Mouse (Mus musculus) spleen, postnatal 10 days (tissue): ENCODE measurements around the gene Ifi206.
"Not testable (repeated sequence)": the region's sequence is repeated elsewhere in the genome, so short reads cannot be mapped to it uniquely, and the experiment has no call there.

Source experiments
- DNase-seq, 2 experiments: peaks; one replicate each; pipeline ENCODE4 v3.0.0; 2021 to 2022; ENCODE audit warnings: low spot score in 2 of 2

The Ifi206 gene

GRCm38 (mm10) chr1:173490812-173491480, at the start of gene Ifi206:
TSS of gene Ifi206 (minus strand) at chr1:173491041.
- DNase-seq, result peak in 1 of 2 experiments; percentile 24

DNA sequence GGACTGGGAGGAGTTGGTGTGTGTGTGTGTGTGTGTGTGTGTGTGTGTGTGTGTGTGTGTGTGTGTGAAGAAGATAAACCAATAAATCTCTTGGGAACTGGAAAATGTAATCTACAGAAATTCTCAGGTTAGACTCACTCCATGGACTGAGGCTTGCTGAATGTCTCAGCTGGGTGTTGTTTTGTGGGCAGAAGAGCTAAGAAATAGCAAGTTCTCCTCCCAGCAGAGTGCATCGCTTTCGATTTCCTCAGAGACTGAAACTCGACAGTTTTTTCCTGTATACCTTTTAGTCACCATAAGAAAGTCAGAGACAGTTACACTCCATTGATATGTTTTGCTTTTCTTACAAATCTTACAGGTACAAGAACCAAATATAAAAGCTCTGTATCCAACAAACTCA, 45.0 kb upstream of the Ifi206 start, which contains the start of gene Ifi214:
TSS of gene Ifi214 (minus strand) at position 167 of the 400 bp plus-strand sequence.
- DNase-seq, result not testable (repeated sequence)

GRCm38 (mm10) chr1:173521452-173521851, 30.6 kb upstream of the Ifi206 start:
- DNase-seq, result no peak

DNA sequence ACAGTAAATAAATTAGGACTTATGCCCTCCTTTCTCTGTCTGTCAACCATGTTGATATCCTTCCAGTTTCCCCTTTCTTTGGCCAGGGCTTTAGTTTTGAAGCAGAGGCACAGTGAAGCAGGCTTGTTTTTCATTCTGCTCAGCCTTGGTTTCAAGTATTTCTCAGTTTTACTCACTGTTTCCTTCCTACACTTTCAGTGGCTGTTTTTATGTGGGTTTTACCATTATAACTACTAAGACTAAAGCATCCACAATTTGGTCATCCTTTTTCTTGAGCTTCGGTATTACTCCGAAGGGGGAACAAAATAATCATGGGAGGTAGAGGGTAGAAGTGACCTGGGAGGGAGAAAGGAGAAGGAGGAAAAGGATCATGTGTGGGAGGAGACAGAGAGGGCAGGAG, 19.8 kb upstream of the Ifi206 start:
- DNase-seq, result not testable (repeated sequence)

GRCm38 (mm10) chr1:173491483-173491882, 642 bp upstream of the Ifi206 start:
- not testable (repeated sequence) for DNase-seq

DNA sequence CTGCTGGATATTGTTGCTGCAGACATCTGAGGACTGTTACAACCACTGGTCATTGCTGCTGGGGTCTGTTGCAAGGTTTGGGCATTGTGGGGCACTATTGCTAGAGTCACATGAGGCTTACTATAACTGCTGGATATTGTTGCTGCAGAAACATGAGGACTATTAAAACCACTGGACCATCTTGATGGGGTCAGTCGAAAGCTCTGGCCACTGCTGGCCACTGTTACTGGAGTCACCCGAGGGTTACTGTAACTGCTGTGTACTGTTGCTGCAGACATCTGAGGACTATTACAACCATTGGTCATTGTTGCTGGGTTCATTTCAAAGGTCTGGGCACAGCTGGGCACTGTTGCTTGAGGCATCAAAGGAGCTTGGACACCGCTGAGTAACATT, 9.7 kb downstream of the Ifi206 start:
- not testable (repeated sequence) for DNase-seq

DNA sequence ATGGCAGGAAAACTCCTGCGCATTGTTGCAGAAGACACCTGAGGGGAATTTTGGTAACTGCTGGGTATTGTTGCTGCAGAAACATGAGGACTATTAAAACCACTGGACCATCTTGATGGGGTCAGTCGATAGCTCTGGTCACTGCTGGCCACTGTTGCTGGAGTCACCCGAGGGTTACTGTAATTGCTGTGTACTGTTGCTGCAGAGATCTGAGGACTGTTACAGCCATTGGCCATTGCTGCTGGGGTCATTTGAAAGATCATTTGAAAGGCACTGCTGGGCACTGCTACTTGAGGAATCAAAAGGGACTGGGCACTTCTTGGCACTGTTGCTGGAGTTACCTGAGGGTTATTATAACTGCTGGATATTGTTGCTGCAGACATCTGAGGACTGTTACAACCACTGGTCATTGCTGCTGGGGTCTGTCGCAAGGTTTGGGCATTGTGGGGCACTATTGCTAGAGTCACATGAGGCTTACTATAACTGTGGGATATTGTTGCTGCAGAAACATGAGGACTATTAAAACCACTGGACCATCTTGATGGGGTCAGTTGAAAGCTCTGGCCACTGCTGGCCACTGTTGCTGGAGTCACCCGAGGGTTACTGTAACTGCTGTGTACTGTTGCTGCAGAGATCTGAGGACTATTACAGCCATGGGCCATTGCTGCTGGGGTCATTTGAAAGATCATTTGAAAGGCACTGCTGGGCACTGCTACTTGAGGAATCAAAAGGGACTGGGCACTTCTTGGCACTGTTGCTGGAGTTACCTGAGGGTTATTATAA, 10.3 kb downstream of the Ifi206 start:
- not testable (repeated sequence) for DNase-seq

- no peak for DNase-seq
Measured at GRCm38 (mm10) chr1:173456761-173457160, 34.1 kb downstream of the Ifi206 start.

DNA sequence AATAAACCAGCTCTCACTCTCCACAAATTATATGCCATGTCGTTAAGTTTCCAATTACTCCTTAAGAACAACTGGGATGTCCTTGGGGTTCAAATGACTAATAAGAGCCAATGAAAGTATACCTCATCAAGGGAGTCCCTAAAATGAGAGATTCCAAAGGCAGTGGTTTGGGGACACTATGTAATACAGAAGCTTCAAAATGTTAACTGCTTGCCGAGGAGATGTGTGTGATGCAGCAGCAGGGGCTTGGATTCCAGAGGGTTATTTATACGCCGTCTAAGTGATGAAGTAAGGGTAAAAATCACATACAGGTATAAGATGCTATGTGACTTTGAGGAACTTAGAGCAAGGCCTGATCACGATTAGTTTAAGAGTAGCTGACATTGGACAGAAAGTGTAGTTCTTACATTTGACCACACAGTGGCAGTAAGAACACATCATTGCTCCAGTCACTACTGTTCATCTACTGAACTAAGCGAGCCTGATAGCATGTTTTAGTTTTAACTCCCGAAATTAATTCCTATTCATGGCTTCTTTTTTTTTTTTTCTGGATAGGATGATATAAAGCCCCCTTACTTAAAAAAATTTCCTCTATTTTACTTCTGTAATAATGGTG, 34.6 kb downstream of the Ifi206 start:
- DNase-seq, result no peak

- no peak for DNase-seq
Measured at GRCm38 (mm10) chr1:173451665-173452064, 39.2 kb downstream of the Ifi206 start.

DNA sequence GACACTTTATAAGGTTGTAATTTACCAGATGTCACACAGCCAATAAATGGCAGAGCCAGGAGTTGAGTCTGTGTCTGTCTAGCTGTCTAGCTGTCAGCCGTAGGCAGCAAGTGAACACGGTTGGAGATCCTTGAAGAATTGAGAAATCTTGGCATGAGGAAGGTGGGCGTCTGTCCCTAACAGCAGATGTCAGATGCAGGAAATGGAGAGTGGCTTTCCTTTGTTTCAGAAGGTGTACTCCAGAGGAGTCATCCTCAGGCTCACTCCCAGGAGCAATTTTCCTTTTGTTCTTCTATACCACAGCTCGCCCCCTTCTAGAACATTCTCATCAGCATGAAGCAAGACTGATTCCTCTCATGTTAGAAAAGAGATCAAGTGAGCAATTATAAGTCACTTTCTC, 40.2 kb downstream of the Ifi206 start:
- DNase-seq, result no peak

DNA sequence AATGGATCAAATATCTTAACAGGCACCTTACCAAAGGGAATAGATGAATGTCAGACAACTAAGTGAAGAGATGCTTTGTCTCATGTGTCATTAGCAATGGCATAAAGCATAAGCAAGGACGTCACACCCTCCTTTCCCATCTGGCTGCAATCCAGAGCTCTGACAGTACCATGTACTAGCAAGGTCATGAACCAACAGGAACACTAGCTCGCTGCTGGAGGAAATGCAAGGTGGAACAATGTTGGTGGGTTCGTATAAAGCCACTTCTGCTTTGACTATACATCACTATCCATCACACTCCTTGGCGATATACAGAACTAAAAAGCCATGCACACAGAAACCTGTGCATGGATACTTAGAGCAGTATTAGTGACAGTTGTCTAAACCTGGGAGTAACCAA, 43.8 kb downstream of the Ifi206 start:
- DNase-seq, result no peak

GRCm38 (mm10) chr1:173443061-173443460, 47.8 kb downstream of the Ifi206 start:
- DNase-seq, result no peak

GRCm38 (mm10) chr1:173441210-173441609, 49.6 kb downstream of the Ifi206 start:
- DNase-seq, result peak in 1 of 2 experiments; percentile 32

DNA sequence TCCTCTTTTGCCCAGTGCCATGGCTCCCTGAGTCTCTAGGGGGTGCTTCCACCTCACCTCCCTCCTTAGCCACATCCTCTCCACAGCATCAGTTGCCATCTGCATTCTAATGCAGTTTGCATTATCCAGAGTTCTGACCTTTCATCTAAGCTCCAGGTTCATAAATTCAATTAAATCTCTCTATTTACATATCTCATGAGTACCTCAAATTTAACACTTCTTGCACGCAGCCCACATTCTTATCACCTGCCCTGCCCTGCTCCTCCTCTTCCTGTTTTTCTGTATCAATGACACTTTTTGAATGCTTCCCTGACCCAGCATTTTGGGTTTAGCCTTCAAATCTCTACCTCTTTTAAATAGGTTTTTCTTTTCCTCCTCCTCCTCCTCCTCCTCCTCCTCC, 50.2 kb downstream of the Ifi206 start:
- DNase-seq, result no peak

DNA sequence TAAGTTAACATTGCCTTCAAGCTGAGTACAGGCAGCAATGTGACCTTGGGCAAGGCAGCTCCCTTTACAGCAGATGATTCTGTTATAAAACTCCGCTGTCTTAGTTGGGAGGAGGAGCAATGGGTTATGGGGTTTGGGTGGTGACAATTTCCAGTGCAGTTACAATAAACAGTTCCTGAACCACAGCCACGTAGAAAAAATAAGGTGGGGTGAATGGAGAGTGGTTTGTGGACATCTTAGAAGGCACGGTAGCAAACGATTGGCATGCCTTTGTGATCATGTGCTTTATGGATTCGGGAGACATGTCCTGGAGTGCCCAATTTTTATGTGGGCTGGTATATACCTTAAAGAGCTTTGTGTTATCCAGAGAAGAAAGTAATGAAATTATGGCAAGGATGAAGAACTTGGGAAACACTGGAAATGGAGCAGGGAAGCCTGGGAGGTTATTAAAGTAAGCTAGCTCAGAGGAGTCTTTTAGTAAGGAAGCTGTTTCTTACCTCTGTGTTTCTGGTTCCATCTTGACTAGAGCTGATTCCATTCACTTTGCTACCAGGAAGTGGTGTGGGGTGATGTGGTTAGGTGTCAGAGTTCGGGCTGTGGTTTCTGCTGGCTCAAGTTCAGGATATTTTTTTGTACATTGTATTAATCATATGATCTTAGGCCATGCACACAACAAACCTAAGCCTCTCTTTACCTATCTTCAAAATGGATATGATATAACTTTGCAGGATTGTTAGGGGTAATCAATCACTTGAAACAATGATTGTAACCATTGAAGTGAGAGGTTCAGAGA, 53.5 kb downstream of the Ifi206 start:
- no peak for DNase-seq

GRCm38 (mm10) chr1:173432411-173432810, 58.4 kb downstream of the Ifi206 start:
- no peak for DNase-seq

GRCm38 (mm10) chr1:173429995-173430699, 60.7 kb downstream of the Ifi206 start:
- DNase-seq, result no peak

DNA sequence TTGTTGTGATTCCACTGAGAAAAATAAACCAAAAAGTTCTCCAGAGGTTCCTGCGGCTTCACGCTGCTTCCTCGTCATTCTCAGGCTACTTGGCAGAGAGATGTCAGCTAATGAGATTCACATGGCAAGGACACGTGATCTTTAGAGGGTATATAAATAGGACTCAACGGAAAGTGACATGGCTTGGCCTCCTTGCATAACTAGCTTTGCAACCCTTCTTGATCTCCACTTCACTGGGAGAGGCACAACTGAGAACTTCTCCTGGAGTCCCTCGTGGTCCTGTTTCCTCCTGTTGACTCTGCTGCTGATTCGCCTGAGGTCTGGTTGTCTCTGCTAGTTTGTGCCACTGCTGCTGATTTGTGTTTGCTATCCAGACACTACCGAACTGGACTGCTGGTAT, 63.5 kb downstream of the Ifi206 start:
- no peak for DNase-seq

DNA sequence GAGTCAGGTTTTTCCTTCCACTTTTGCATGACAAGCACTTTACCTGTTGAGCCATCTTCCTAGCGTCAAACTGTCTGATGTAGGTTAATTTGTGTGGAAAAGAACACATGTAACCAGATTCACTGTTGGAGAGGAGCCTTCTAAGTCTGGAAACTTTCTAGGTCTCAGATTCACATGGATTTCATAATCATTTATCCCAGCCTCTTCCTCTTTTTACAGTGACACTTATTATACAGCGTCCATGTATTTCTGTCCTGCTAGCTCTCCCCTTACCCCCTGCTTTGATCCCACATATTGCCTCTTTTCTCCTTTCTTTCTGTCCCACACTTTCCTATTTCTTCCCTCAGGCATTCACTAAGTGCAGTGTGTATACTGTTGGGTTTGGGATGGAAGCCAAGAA, 64.5 kb downstream of the Ifi206 start:
- no peak for DNase-seq

DNA sequence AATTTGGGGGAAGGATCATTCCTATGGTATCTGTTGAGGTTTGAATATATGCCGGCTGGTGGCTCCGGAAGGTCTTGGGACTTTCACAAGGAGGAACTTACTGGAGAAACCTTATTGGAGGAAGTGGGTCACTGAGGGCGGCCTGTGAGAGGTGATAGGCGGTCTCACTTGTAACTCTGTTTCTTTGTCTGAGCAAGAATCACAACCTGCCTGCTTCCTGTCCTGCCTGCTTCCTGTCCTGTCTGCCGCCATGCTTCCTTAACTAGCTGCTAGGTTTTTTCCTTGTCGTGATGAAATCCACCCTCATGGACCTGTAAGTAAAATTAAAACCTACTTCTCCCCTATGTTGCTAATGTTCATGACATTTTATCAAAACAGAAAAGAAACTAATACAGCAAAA, 70.5 kb downstream of the Ifi206 start:
- DNase-seq, result peak in 1 of 2 experiments; percentile 54
